Mouse (Mus musculus) gastrocnemius, postnatal 4 days (tissue): ENCODE measurements around the gene Gm4187. TPM values are rescaled to one million over a fixed set of nuclear protein-coding genes. Genes with fewer than 3 reads are reported as not detected.
"Not testable (repeated sequence)": the region's sequence is repeated elsewhere in the genome, so short reads cannot be mapped to it uniquely, and the experiment has no call there.

Experiments
- DNase-seq, 2 experiments: peaks; one replicate each; pipeline ENCODE4 v3.0.0; 2021 to 2022; ENCODE audit warnings: low spot score in 2 of 2, mixed read lengths in 2 of 2
- long read RNA-seq, 2 experiments: library from polyadenylated mRNA; stranded (forward); transcript quantifications; one replicate each; pipeline ENCODE4 v2.0.0; 2021
- total RNA-seq, 2 experiments: library from RNA; stranded (reverse); gene quantifications; 2 replicates each; pipeline ENCODE4 v1.2.3; 2021

Gene Gm4187
- total RNA-seq: not detected
- long read RNA-seq, experiment 1: 0 reads
- long read RNA-seq, experiment 2: 0 reads

DNA sequence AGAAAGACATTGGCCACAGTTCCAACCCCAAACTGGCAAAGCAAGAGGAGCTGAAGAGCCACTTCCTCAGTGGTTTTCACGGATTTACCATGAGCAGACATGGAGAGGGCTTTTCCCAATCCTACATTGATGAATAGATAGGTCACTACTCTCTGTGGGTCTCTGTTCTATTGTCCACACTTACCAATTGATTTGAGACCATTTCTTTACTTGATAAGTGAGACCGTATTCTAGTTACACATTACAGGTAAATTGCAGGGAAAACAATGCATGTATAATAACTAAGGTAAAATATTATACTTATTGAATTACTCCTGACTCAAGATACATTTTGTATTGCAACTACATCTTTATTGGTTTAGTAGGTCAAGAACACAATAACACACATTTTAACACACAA, at the start of gene Gm4187:
Gene Gm4187, minus strand, starts transcription at position 101 of the 400 bp plus-strand sequence.
- not testable (repeated sequence) for DNase-seq

GRCm38 (mm10) chr7:22370939-22371338, 41.4 kb upstream of the Gm4187 start, which contains the start of gene Gm8660:
Gm8660 (minus strand) TSS chr7:22371039.
- not testable (repeated sequence) for DNase-seq

Other genes with a start within 250 kb of the Gm4187 start
- not detected for gene Gm16451, start 211.5 kb downstream of the Gm4187 start, total RNA-seq
- gene Gm10666, start 195.0 kb downstream of the Gm4187 start, total RNA-seq: not detected
- not detected for gene Vmn1r142, start 165.7 kb downstream of the Gm4187 start, total RNA-seq
- not detected for gene Vmn1r143, start 140.3 kb downstream of the Gm4187 start, total RNA-seq
- not detected for gene Gm8653, start 128.5 kb downstream of the Gm4187 start, total RNA-seq
- gene Gm8453, start 100.2 kb downstream of the Gm4187 start, total RNA-seq: not detected
- not detected for gene Gm8660, start 41.3 kb upstream of the Gm4187 start, total RNA-seq
- gene Vmn1r148, start 83.9 kb upstream of the Gm4187 start, total RNA-seq: not detected
- gene Vmn1r149, start 108.5 kb upstream of the Gm4187 start, total RNA-seq: not detected
- gene Gm10665, start 134.4 kb upstream of the Gm4187 start, total RNA-seq: not detected
- not detected for gene Vmn1r151, start 170.0 kb upstream of the Gm4187 start, total RNA-seq
- not detected for gene Vmn1r152, start 193.2 kb upstream of the Gm4187 start, total RNA-seq
- not detected for gene Gm8677, start 205.2 kb upstream of the Gm4187 start, total RNA-seq
- gene Gm4201, start 235.6 kb upstream of the Gm4187 start, total RNA-seq: not detected